Mouse (Mus musculus) erythroblast, embryonic 14.5 days (primary cell): ENCODE measurements at regions not wholly inside any gene's neighbourhood (a gene's known extent, or its start where the extent isn't known, plus 50 kb on each side); places are given as distances from the start of the nearest gene placed in this dataset.

Experiments used
- H3K27me3 ChIP-seq: 2 replicates; pipeline ENCODE4 v1.6.1; 2012; ENCODE audit warnings: inconsistent platforms; ENCODE audit not compliant: control insufficient read depth
- H3K36me3 ChIP-seq: 2 replicates; pipeline ENCODE4 v1.6.1; 2012; ENCODE audit warnings: mild to moderate bottlenecking, inconsistent platforms; ENCODE audit not compliant: control insufficient read depth
- H3K4me1 ChIP-seq: 2 replicates; pipeline ENCODE4 v1.6.1; 2012; ENCODE audit warnings: inconsistent platforms; ENCODE audit not compliant: control insufficient read depth
- H3K4me3 ChIP-seq: replicated peaks from 2 replicates; pipeline ENCODE3; 2012; ENCODE audit warnings: moderate library complexity, mild to moderate bottlenecking, inconsistent platforms
- H3K9me3 ChIP-seq: 2 replicates; pipeline ENCODE4 v1.6.1; 2012; ENCODE audit warnings: low read length, inconsistent platforms, mixed read lengths; ENCODE audit not compliant: control insufficient read depth
- GATA1 ChIP-seq: IDR thresholded peaks from 2 replicates; pipeline ENCODE4 v1.6.1; 2012; ENCODE audit warnings: low read length, inconsistent platforms, mixed read lengths
- TAL1 ChIP-seq: IDR thresholded peaks from 3 replicates; pipeline ENCODE4 v1.6.1; 2012; ENCODE audit warnings: low read length, inconsistent platforms, mixed read lengths

DNA sequence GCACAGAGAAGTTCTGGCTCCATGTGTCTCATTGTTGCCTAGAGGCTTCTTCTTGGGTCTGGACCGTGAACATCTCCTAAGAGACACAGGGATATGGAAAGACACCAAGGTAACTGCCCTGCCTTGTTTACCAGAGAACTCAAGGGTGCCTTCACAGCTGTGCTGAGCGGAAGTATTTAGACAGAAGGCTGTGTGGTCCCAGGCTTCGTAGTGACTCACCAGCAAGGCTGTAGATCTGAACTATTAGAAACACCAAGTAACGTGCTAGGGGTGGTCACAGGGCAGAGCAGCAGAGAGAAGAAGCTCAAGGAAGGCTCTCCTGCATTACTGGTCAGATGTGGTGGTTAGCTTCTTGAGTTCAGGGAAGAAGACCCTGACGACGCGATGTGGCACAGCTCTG, 51.6 kb upstream of the Lpp start:
- Histone ChIP-seq H3K4me3 (no peak overlapping the region), H3K36me3 (no peaks in the 10 kb centered on the region), H3K27me3 (no peaks in the 10 kb centered on the region), H3K9me3 (no peaks in the 10 kb centered on the region), H3K4me1 (no peaks in the 10 kb centered on the region)
- TF ChIP-seq TAL1 (no peak), GATA1 (no peak)

DNA sequence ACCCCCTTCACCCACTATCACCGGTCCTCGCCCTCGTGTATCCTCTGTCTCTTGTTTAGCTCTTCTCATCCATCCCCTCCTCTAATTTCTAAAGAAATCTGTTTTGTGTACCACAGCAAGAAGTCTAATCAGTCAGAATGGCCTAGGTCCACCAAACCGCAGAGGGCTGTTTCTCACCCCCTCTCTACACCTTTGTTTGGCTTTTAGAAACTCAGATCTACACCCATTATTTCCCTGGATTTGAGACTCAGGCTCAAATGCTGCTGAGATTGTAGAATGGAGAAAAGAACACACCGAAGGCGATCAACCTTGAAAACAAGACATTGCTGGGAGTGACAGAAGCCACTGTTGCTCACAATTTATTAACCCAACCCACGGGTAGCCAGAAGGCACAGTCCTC, 52.7 kb upstream of the Lpp start:
- Histone ChIP-seq H3K27me3 (no peaks in the 10 kb centered on the region), H3K4me1 (no peaks in the 10 kb centered on the region), H3K36me3 (no peaks in the 10 kb centered on the region), H3K9me3 (no peaks in the 10 kb centered on the region), H3K4me3 (no peak overlapping the region)
- TF ChIP-seq GATA1 (no peak), TAL1 (no peak)

DNA sequence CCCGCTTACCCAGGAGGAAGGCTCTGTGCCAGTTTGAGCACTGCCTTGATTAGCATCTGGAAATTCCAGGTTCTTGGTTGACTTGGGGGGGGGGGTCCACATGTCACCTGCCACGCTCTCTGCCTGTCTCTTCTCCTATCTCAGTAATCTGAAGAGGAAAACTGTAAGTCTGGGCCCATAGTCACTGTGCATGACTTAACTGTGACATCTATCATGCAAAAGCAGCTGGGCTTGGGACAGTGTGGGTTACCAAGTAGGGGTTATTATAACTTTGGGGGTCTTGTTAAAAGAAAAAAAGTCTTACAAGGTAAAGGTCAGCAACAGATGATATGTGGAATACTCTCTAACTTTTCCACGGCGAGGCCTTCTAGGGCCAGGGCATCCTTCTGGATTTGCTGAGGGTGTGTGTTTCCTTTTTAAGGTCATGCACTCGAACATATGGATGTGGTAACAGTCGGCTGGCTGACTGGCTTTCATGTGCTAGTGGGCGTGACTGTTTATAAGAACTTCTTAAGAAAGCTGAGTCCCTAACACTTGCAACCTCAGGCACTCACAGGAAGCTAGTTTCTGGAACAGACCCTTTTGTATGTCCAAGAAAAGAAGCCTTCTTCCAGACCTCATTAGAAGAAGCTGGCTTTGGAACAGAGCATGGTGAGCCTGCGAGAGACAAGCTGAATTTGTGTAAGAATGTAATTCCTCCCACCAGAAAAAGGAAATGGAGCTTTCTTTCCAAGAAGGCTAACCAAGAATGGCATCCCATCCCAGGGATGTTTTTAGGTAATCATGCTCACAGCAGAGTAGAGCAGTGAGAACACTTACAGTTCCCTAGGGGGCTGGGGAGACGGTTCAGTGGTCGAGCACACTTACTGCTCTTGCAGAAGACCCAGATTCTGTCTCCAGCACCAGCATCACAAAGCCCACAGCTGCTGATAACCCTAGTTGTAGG, 53.7 kb upstream of the Lpp start:
- Histone ChIP-seq H3K27me3 (no peaks in the 10 kb centered on the region), H3K9me3 (no peaks in the 10 kb centered on the region), H3K4me3 (no peak overlapping the region), H3K4me1 (no peaks in the 10 kb centered on the region), H3K36me3 (no peaks in the 10 kb centered on the region)
- no peak for TF ChIP-seq GATA1
- no peak for TF ChIP-seq TAL1

DNA sequence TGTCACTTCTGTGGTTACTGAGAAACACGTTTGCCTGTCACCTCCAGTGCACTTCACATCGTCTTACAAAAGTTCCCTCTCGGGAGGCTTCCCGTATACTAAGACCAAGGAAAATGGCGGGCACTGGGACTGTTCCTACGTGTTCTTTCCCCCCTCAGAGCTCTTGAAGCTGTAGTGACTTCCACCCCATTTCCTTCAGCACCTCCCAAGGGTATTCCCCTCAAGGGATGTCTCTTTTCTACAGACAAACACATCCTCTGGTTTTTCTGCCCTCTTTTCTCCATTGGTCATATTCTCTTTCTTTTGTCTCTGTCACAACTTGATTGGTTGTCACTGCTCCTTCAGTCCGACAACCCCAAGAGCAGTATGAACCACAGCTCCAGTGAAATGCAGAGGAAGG, 54.9 kb upstream of the Lpp start:
- TF ChIP-seq TAL1 (no peak), GATA1 (no peak)
- H3K4me3 ChIP-seq: no peak overlapping the region
- H3K9me3 ChIP-seq: no peaks in the 10 kb centered on the region
- no peaks in the 10 kb centered on the region for H3K36me3 ChIP-seq
- H3K27me3 ChIP-seq: no peaks in the 10 kb centered on the region
- H3K4me1 ChIP-seq: no peaks in the 10 kb centered on the region

DNA sequence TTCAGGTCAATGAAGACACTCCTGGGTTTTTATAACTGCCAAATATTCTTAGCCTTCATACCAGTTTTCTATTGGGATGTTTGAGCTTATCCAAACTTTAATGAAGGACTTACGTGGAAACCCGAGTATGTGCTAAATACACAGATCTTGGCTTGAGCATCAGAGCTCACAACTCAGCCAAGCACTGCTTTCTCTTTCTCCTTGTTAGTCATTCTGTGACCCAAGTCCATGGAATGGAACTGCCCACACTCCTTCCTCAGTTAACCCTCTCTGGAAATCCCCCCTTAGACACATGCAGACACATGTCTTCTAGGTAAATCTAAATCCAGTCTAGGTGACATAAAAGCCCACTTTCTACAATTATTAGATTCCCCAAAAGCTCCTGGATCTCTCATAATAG, 58.9 kb upstream of the Lpp start:
- TF ChIP-seq TAL1 (no peak), GATA1 (no peak)
- Histone ChIP-seq H3K4me3 (no peak overlapping the region), H3K36me3 (no peaks in the 10 kb centered on the region), H3K4me1 (no peaks in the 10 kb centered on the region), H3K9me3 (no peaks in the 10 kb centered on the region), H3K27me3 (no peaks in the 10 kb centered on the region)

DNA sequence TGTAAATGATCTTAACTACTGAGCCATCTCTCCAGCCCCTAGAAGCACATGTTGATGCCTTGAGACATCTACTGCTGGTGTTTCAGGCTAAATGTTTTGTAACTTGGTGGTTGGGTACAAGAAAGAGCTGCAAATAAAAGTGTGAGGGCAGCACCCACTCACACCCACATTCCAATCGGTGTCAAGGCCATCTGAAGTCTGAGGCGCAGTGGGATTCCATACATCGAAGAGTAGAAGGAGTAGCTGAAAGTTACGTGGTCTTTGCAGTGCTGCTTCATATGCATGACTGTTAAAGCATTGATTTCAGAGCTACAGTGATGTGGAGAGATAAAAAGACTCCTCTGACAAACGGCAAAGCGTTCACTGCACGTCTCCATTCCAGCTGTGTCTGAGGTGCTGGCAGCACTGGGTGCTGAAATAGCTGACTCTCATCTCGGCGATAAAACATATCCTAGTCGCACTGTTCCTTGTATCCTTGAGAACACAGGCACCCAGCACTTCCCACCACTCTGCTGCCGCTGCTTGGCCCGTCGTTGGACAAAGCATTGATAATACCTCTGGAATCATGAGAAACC, 61.8 kb upstream of the Lpp start:
- no peaks in the 10 kb centered on the region for H3K36me3 ChIP-seq
- H3K9me3 ChIP-seq: no peaks in the 10 kb centered on the region
- TF ChIP-seq GATA1: no peak
- TF ChIP-seq TAL1: no peak
- H3K4me3 ChIP-seq: no peak overlapping the region
- no peaks in the 10 kb centered on the region for H3K27me3 ChIP-seq
- no peaks in the 10 kb centered on the region for H3K4me1 ChIP-seq

DNA sequence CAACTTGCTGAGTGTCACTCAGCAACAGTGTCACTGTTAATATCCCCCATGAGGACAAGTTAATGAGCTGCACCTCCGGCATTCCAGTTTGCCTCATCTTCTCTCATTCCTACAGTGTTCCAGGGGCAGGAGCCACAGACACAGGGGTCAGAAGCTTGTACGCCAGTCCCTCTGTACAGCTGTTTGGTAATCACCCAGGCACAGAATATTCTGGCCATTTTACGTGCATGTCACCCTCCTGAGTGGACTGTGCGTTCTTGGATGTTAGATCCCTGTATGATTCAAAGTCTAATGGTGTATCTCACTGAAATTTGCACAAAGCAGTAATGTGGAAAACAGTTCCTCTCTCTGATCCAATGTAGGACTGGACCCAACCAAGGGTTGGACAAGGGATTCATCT, 66.7 kb upstream of the Lpp start:
- Histone ChIP-seq H3K27me3 (no peaks in the 10 kb centered on the region), H3K36me3 (no peaks in the 10 kb centered on the region), H3K9me3 (no peaks in the 10 kb centered on the region), H3K4me3 (no peak overlapping the region), H3K4me1 (no peaks in the 10 kb centered on the region)
- TF ChIP-seq TAL1: no peak
- TF ChIP-seq GATA1: no peak

DNA sequence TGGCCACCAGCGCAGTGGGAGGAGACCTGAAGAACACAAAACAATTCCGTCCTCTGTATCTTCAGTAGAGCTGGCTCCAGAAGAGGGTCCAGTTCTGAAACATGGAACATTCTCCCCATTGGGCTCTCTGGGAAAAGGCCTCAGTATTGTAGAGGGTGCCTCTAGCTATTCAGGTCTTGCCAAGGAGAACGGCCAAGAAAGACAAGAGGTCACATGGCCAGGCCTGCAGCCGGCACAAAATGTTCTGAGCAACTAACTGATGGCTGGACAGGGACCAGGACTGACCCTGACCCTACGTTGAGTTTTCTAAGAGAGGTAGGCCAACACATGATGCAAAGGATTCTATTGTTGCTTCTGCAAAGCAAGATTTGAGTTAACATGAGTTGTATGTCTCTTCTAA, 67.3 kb upstream of the Lpp start:
- no peaks in the 10 kb centered on the region for H3K36me3 ChIP-seq
- TF ChIP-seq TAL1 (no peak), GATA1 (no peak)
- H3K9me3 ChIP-seq: no peaks in the 10 kb centered on the region
- H3K4me3 ChIP-seq: no peak overlapping the region
- H3K27me3 ChIP-seq: no peaks in the 10 kb centered on the region
- H3K4me1 ChIP-seq: no peaks in the 10 kb centered on the region

DNA sequence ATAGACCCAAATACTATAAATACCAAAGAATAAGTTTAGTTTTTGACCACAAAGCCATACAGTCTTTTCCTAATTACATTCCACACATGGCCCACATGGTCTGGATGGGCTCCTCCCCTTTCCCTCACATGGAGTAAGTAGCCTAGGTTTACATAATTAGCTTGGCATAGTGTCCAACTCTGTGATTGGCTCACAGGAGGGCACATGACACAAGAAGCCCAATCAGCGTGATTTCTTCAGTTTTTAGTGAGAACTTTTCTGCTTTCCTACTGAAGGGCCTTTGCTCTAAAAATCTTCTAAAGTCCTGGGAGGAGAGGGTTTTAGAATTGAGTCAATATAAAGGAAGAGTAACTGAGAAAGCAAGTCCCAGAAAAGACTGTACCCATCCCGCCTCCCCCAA, 68.4 kb upstream of the Lpp start:
- Histone ChIP-seq H3K9me3 (no peaks in the 10 kb centered on the region), H3K27me3 (no peaks in the 10 kb centered on the region), H3K4me3 (no peak overlapping the region), H3K36me3 (no peaks in the 10 kb centered on the region), H3K4me1 (no peaks in the 10 kb centered on the region)
- TF ChIP-seq TAL1 (no peak), GATA1 (no peak)
